Mouse (Mus musculus) right cerebral cortex, postnatal 10 days (tissue): ENCODE measurements around the gene Pfn1.

ENCODE experiments used
- DNase-seq, 2 experiments: peaks; one replicate each; pipeline ENCODE4 v3.0.0; 2021; ENCODE audit warnings: low spot score in 2 of 2

Gene Pfn1

GRCm38 (mm10) chr11:70654198-70654922, at the start of gene Pfn1:
TSS of gene Pfn1 (minus strand) at chr11:70654644.
- DNase-seq = peak; percentile 82 to 83

- DNase-seq = no peak
Measured at GRCm38 (mm10) chr11:70702781-70703180, 48.3 kb upstream of the Pfn1 start.

- DNase-seq = no peak
Measured at GRCm38 (mm10) chr11:70701984-70702733, 47.7 kb upstream of the Pfn1 start.

- DNase-seq = no peak
Measured at GRCm38 (mm10) chr11:70701221-70701955, 46.9 kb upstream of the Pfn1 start.

- DNase-seq = peak; percentile 69 to 70
Measured at GRCm38 (mm10) chr11:70700613-70701012, 46.2 kb upstream of the Pfn1 start.

GRCm38 (mm10) chr11:70699722-70700556, 45.5 kb upstream of the Pfn1 start, which contains the start of the genes Inca1 and Kif1c:
TSS of gene Inca1 (minus strand) at chr11:70700155.
TSS of gene Kif1c (plus strand) at chr11:70700548.
- peak; percentile 95 to 96 for DNase-seq

- DNase-seq = no peak
Measured at GRCm38 (mm10) chr11:70699051-70699450, 44.6 kb upstream of the Pfn1 start.

GRCm38 (mm10) chr11:70697376-70697775, 42.9 kb upstream of the Pfn1 start:
- DNase-seq = no peak

- no peak for DNase-seq
Measured at GRCm38 (mm10) chr11:70693504-70693903, 39.1 kb upstream of the Pfn1 start.

- no peak for DNase-seq
Measured at GRCm38 (mm10) chr11:70689578-70689977, 35.1 kb upstream of the Pfn1 start.

GRCm38 (mm10) chr11:70688372-70688771, 33.9 kb upstream of the Pfn1 start:
- no peak for DNase-seq

GRCm38 (mm10) chr11:70687601-70688199, 33.3 kb upstream of the Pfn1 start, which contains the start of gene Camta2:
TSS of gene Camta2 (minus strand) at chr11:70688105.
- DNase-seq = peak; percentile 89 to 92

- peak; percentile 62 to 72 for DNase-seq
Measured at GRCm38 (mm10) chr11:70686901-70687566, 32.6 kb upstream of the Pfn1 start.

- DNase-seq = no peak
Measured at GRCm38 (mm10) chr11:70683640-70684039, 29.2 kb upstream of the Pfn1 start.

GRCm38 (mm10) chr11:70681897-70682581, 27.6 kb upstream of the Pfn1 start:
- peak; percentile 65 to 80 for DNase-seq

GRCm38 (mm10) chr11:70681170-70681569, 26.7 kb upstream of the Pfn1 start:
- DNase-seq = no peak

GRCm38 (mm10) chr11:70679894-70680293, 25.4 kb upstream of the Pfn1 start:
- DNase-seq = peak in 1 of 2 experiments; percentile 63

GRCm38 (mm10) chr11:70679361-70679760, 24.9 kb upstream of the Pfn1 start:
- no peak for DNase-seq

- no peak for DNase-seq
Measured at GRCm38 (mm10) chr11:70678576-70678975, 24.1 kb upstream of the Pfn1 start.

GRCm38 (mm10) chr11:70678092-70678491, 23.6 kb upstream of the Pfn1 start:
- no peak for DNase-seq
